Mouse (Mus musculus) neural tube, embryonic 12.5 days (tissue): ENCODE measurements at regions not wholly inside any gene's neighbourhood (a gene's known extent, or its start where the extent isn't known, plus 50 kb on each side); places are given as distances from the start of the nearest gene placed in this dataset.
"Not testable (repeated sequence)": the region's sequence is repeated elsewhere in the genome, so short reads cannot be mapped to it uniquely, and the experiment has no call there.

Experiments
- ATAC-seq: fragments of 200-750 bp; cut with Nextera tagmentation; 2 replicates; pipeline ENCODE4 v1.8.0; 2017; ENCODE audit warnings: low read depth, mild to moderate bottlenecking, moderate TSS enrichment, moderate library complexity; ENCODE audit not compliant: low FRiP score
- H3K27ac ChIP-seq: fragments of 300-500 bp; sonication (generic); 2 replicates; pipeline ENCODE4 v1.5.1; 2016
- H3K27me3 ChIP-seq: fragments of 300-500 bp; sonication (generic); replicated peaks from 2 replicates; pipeline ENCODE4 v1.6.1; 2016; ENCODE audit warnings: mild to moderate bottlenecking
- H3K36me3 ChIP-seq: fragments of 300-500 bp; sonication (generic); 2 replicates; pipeline ENCODE4 v1.6.1; 2016; ENCODE audit warnings: mild to moderate bottlenecking
- H3K4me1 ChIP-seq: fragments of 300-500 bp; sonication (generic); 2 replicates; pipeline ENCODE4 v1.6.1; 2016
- H3K4me2 ChIP-seq: fragments of 300-500 bp; sonication (generic); replicated peaks from 2 replicates; pipeline ENCODE4 v1.6.1; 2016; ENCODE audit warnings: mild to moderate bottlenecking
- H3K4me3 ChIP-seq: fragments of 300-500 bp; sonication (generic); 2 replicates; pipeline ENCODE4 v1.5.1; 2016
- H3K9ac ChIP-seq: fragments of 300-500 bp; sonication (generic); 2 replicates; pipeline ENCODE4 v1.6.1; 2016; ENCODE audit warnings: mild to moderate bottlenecking
- H3K9me3 ChIP-seq: fragments of 300-500 bp; sonication (generic); 2 replicates; pipeline ENCODE4 v1.6.1; 2016; ENCODE audit warnings: mild to moderate bottlenecking
- WGBS: fragments of 180-500 bp; shearing (Covaris S2); methylation state at CpG from one replicate; pipeline ENCODE4 v1.1.7; 2016; 5-methylcytosine and 5-hydroxymethylcytosine counted together

GRCm38 (mm10) chr16:12721368-12721767 lies 388.1 kb upstream of the Ercc4 start:
- ATAC-seq, H3K27ac ChIP-seq, H3K27me3 ChIP-seq, H3K4me1 ChIP-seq, H3K4me2 ChIP-seq, H3K36me3 ChIP-seq, H3K9ac ChIP-seq, H3K4me3 ChIP-seq, H3K9me3 ChIP-seq: not testable (repeated sequence)
- WGBS = 88% methylated on average over 6 of the region's 7 CpGs

GRCm38 (mm10) chr16:12726043-12726442 lies 383.4 kb upstream of the Ercc4 start:
- Histone ChIP-seq H3K4me2 (no peak overlapping the region), H3K36me3 (no peaks in the 10 kb centered on the region), H3K9me3 (no peaks in the 10 kb centered on the region), H3K4me1 (no peaks in the 10 kb centered on the region), H3K4me3 (no peak overlapping the region), H3K9ac (no peak overlapping the region), H3K27ac (no peak overlapping the region), H3K27me3 (no peaks in the 10 kb centered on the region)
- ATAC-seq = no peak

GRCm38 (mm10) chr16:12730167-12730730 lies 379.2 kb upstream of the Ercc4 start:
- not testable (repeated sequence) for H3K4me2 ChIP-seq, H3K9me3 ChIP-seq, ATAC-seq, H3K4me3 ChIP-seq, H3K27ac ChIP-seq, H3K27me3 ChIP-seq, H3K4me1 ChIP-seq, H3K36me3 ChIP-seq, H3K9ac ChIP-seq
- 85% methylated on average over 2 of the region's 2 CpGs for WGBS

GRCm38 (mm10) chr16:12731588-12731987 lies 377.9 kb upstream of the Ercc4 start:
- no peaks in the 10 kb centered on the region for H3K36me3 ChIP-seq
- no peak overlapping the region for H3K9ac ChIP-seq
- ATAC-seq = no peak
- no peak overlapping the region for H3K27ac ChIP-seq
- H3K4me2 ChIP-seq = no peak overlapping the region
- WGBS = 92% methylated on average over 2 of the region's 2 CpGs
- H3K4me3 ChIP-seq = no peak overlapping the region
- no peaks in the 10 kb centered on the region for H3K4me1 ChIP-seq
- H3K9me3 ChIP-seq = no peaks in the 10 kb centered on the region
- H3K27me3 ChIP-seq = no peaks in the 10 kb centered on the region

- Histone ChIP-seq H3K4me3 (no peak overlapping the region), H3K27me3 (no peaks in the 10 kb centered on the region), H3K4me2 (no peak overlapping the region), H3K9ac (no peak overlapping the region), H3K9me3 (no peaks in the 10 kb centered on the region), H3K4me1 (no peaks in the 10 kb centered on the region), H3K27ac (no peak overlapping the region), H3K36me3 (no peaks in the 10 kb centered on the region)
- no peak for ATAC-seq
These were observed 367.0 kb upstream of the Ercc4 start for GRCm38 (mm10) chr16:12742472-12742871.

GRCm38 (mm10) chr16:12753181-12753580 lies 356.3 kb upstream of the Ercc4 start:
- Histone ChIP-seq H3K4me3 (no peak overlapping the region), H3K36me3 (no peaks in the 10 kb centered on the region), H3K9me3 (no peaks in the 10 kb centered on the region), H3K27me3 (no peaks in the 10 kb centered on the region), H3K4me1 (no peaks in the 10 kb centered on the region), H3K27ac (no peak overlapping the region), H3K4me2 (no peak overlapping the region), H3K9ac (no peak overlapping the region)
- ATAC-seq = no peak
- 95% methylated on average over 3 of the region's 3 CpGs for WGBS

- no peaks in the 10 kb centered on the region for H3K27me3 ChIP-seq
- H3K9me3 ChIP-seq = no peaks in the 10 kb centered on the region
- H3K9ac ChIP-seq = no peak overlapping the region
- no peak overlapping the region for H3K27ac ChIP-seq
- no peak overlapping the region for H3K4me2 ChIP-seq
- ATAC-seq = no peak
- H3K36me3 ChIP-seq = no peaks in the 10 kb centered on the region
- no peak overlapping the region for H3K4me3 ChIP-seq
- no peaks in the 10 kb centered on the region for H3K4me1 ChIP-seq
These were observed 355.1 kb upstream of the Ercc4 start for GRCm38 (mm10) chr16:12754361-12754760.

DNA sequence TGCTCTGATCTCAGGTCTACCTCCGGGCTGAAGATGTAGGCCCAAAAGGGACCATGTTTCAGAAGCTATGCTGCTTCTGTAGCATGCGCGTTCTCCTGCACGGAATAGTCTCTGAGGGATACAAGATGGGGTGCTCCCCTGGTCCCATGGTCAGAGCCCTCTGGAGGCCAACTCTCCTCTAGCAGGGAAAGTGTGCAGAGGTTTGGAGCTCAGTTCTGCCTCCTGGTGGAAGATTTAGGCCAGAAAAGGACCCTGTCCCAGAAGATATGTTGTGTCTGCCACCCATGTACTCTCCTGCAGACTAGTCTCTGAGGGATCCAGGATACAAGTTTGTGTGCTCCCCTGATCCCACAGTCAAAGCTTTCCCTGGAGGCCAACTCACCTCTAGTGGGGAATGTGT lies 350.9 kb upstream of the Ercc4 start:
- Histone ChIP-seq H3K4me3 (no peak overlapping the region), H3K4me2 (no peak overlapping the region), H3K4me1 (no peaks in the 10 kb centered on the region), H3K9me3 (no peaks in the 10 kb centered on the region), H3K36me3 (no peaks in the 10 kb centered on the region), H3K9ac (no peak overlapping the region), H3K27me3 (no peaks in the 10 kb centered on the region), H3K27ac (no peak overlapping the region)
- WGBS = 86% methylated on average over 4 of the region's 4 CpGs
- ATAC-seq = no peak

DNA sequence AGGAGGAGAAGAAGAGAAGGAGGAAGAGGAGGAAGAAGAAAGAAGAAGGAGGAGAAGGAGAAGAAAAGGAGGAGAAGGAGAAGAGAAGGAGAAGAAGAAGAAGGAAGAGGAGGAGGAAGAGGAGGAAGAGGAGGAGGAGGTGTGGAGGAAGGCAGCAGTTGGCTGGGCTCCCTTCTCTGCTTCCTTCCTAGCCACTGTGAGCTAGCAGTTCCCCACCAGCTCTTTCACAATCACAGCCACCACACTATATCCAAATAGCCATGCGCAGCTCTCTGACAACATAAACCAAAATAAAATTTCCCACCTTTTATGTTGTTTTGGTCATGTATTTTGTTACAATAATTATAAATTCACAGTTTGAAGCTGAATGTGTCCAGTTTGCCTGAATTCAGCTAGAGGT lies 345.3 kb upstream of the Ercc4 start:
- WGBS = 95% methylated on average over 1 of the region's 1 CpGs
- Histone ChIP-seq H3K4me3 (no peak overlapping the region), H3K4me1 (no peaks in the 10 kb centered on the region), H3K27me3 (no peaks in the 10 kb centered on the region), H3K4me2 (no peak overlapping the region), H3K9me3 (no peaks in the 10 kb centered on the region), H3K27ac (no peak overlapping the region), H3K9ac (no peak overlapping the region), H3K36me3 (no peaks in the 10 kb centered on the region)
- no peak for ATAC-seq

GRCm38 (mm10) chr16:12764608-12765007 lies 344.9 kb upstream of the Ercc4 start:
- Histone ChIP-seq H3K9ac (no peak overlapping the region), H3K4me1 (no peaks in the 10 kb centered on the region), H3K4me3 (no peak overlapping the region), H3K36me3 (no peaks in the 10 kb centered on the region), H3K9me3 (no peaks in the 10 kb centered on the region), H3K27ac (no peak overlapping the region), H3K27me3 (no peaks in the 10 kb centered on the region), H3K4me2 (no peak overlapping the region)
- WGBS = 90% methylated on average over 1 of the region's 1 CpGs
- no peak for ATAC-seq

DNA sequence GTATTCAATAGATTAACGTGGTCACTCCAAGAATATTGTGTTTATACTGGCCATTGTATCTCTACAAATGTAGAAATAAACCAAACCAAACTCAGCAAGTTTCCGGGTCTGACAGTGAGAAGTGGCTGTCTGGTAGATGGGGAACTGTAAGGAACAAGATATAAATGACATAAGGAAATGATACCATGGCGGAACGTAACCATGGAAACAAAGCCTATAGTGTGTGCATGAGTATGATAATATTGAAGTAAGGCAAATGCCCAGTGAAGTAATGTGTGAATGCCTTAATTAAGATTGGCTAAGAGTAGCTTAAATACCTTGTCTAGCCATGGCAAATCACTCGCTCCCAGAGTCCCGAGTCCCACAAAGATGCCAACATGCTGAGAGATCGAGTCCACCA lies 342.6 kb upstream of the Ercc4 start:
- Histone ChIP-seq H3K9me3 (no peaks in the 10 kb centered on the region), H3K4me3 (no peak overlapping the region), H3K27ac (no peak overlapping the region), H3K27me3 (no peaks in the 10 kb centered on the region), H3K4me2 (no peak overlapping the region), H3K9ac (no peak overlapping the region), H3K4me1 (no peaks in the 10 kb centered on the region), H3K36me3 (no peaks in the 10 kb centered on the region)
- WGBS = 92% methylated on average over 7 of the region's 7 CpGs
- no peak for ATAC-seq

GRCm38 (mm10) chr16:12768161-12768895 lies 341.2 kb upstream of the Ercc4 start:
- H3K27me3 ChIP-seq = no peaks in the 10 kb centered on the region
- H3K36me3 ChIP-seq = no peaks in the 10 kb centered on the region
- no peak overlapping the region for H3K9ac ChIP-seq
- H3K9me3 ChIP-seq = no peaks in the 10 kb centered on the region
- WGBS = 84% methylated on average over 2 of the region's 2 CpGs
- no peak overlapping the region for H3K27ac ChIP-seq
- no peaks in the 10 kb centered on the region for H3K4me1 ChIP-seq
- ATAC-seq = no peak
- H3K4me2 ChIP-seq = no peak overlapping the region
- no peak overlapping the region for H3K4me3 ChIP-seq

DNA sequence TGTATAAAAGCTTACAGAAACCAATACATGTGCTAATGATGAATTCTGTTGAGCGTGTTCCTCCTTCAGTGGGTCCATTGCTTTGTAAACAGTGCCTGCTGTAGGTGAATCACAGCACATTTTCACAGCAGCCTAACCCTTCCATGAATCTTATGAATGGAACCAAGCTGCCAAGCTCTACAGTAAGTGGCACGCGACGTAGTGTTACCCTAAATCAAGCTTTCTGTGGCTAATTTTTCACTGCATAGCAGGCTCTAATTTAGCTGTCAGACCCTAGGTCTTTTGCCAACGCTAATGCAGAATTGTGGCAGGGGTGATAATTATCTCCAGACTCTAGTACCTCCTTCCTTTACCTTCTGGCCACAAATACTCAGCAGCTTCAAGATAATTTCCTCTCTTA lies 339.0 kb upstream of the Ercc4 start:
- no peak overlapping the region for H3K4me2 ChIP-seq
- H3K36me3 ChIP-seq = no peaks in the 10 kb centered on the region
- no peaks in the 10 kb centered on the region for H3K27me3 ChIP-seq
- no peak overlapping the region for H3K4me3 ChIP-seq
- no peaks in the 10 kb centered on the region for H3K4me1 ChIP-seq
- no peak overlapping the region for H3K9ac ChIP-seq
- ATAC-seq = no peak
- WGBS = 89% methylated on average over 5 of the region's 5 CpGs
- no peaks in the 10 kb centered on the region for H3K9me3 ChIP-seq
- H3K27ac ChIP-seq = no peak overlapping the region
